Mouse (Mus musculus): Measurements from ENCODE around the gene Stk40. TPM values are rescaled to one million over a fixed set of nuclear protein-coding genes. Genes with fewer than 3 reads are reported as not detected.
A peak's percentile ranks its signal among the peaks of the same experiment; 100 is the strongest.

The Stk40 gene
- polyA plus RNA-seq, 1 experiment from 2014 or later, result 29.5 TPM

DNA sequence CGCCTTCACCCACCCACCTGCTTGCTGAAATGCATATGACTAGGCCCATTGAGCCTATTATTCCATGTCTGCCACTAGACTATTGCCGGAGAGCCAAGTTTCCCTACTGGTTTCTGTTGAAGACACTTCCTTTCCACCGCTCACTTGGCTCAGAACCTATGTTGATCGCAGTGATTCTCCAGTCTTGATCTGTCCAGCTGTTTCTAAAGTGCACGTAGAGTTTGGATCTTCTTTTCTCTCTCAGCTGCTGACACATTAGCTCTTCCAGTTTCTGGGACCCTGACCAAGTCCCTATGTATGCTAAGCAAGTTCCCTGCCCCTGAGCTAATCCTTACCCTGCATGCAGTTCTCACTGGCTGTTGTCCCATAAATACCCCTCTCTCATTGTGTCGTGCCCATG is 25.9 kb upstream of the Stk40 start:
- no peak overlapping the region for H3K9ac ChIP-seq (ENCODE audit: low read depth, low read length)
- WGBS, result 87% methylated on average over 6 of the region's 6 CpGs
- no peaks in the 10 kb centered on the region for H3K4me1 ChIP-seq (ENCODE audit: control insufficient read depth, insufficient read depth, low read depth, low read length)
- no peak overlapping the region for H3K4me3 ChIP-seq (ENCODE audit: low read length)
- no peaks in the 10 kb centered on the region for H3K27me3 ChIP-seq (replicated peaks; ENCODE audit: control insufficient read depth, insufficient read depth, low read length)
- no peaks in the 10 kb centered on the region for H3K9me3 ChIP-seq (ENCODE audit: control insufficient read depth, low read length)
- H3K27ac ChIP-seq (ENCODE audit: low read depth, low read length), result no peak overlapping the region
- ATAC-seq, result no peak
- no peak overlapping the region for H3K4me2 ChIP-seq (ENCODE audit: low read length)
- H3K36me3 ChIP-seq (ENCODE audit: control insufficient read depth, insufficient read depth, low read length), result peaks cover 13% of the 10 kb centered on the region; the same call in 1 of the 2 replicates

GRCm38 (mm10) chr4:126079266-126079665 is 24.5 kb upstream of the Stk40 start:
- no peak overlapping the region for H3K4me2 ChIP-seq (ENCODE audit: low read length)
- H3K27ac ChIP-seq (ENCODE audit: low read depth, low read length), result no peak overlapping the region
- peaks cover 9% of the 10 kb centered on the region for H3K36me3 ChIP-seq (ENCODE audit: control insufficient read depth, insufficient read depth, low read length)
- no peak for ATAC-seq
- H3K4me3 ChIP-seq (ENCODE audit: low read length), result no peak overlapping the region
- no peak overlapping the region for H3K9ac ChIP-seq (ENCODE audit: low read depth, low read length)
- no peaks in the 10 kb centered on the region for H3K27me3 ChIP-seq (replicated peaks; ENCODE audit: control insufficient read depth, insufficient read depth, low read length)
- 88% methylated on average over 4 of the region's 4 CpGs for WGBS
- no peaks in the 10 kb centered on the region for H3K4me1 ChIP-seq (ENCODE audit: control insufficient read depth, insufficient read depth, low read depth, low read length)
- no peaks in the 10 kb centered on the region for H3K9me3 ChIP-seq (ENCODE audit: control insufficient read depth, low read length)

DNA sequence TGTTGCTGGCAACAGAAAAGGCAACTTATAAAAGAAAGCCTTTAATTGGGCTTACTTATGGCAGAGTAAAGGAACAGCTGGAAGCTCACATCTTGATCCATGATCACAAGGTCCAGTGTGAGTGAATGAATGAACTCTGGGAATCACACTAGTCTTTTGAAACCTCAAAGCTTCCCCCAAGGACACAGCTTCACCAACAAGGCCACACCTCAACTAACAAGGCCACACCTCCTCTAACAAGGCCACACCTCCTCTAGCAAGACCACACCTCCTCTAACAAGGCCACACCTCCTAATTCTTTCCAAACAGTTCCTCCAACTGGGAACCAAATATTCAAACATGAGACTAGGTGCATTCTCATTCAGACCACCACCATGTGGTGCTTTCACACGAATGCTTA is 22.2 kb upstream of the Stk40 start:
- H3K4me2 ChIP-seq (ENCODE audit: low read length), result no peak overlapping the region
- H3K4me3 ChIP-seq (ENCODE audit: low read length), result no peak overlapping the region
- H3K9ac ChIP-seq (ENCODE audit: low read depth, low read length), result no peak overlapping the region
- H3K9me3 ChIP-seq (ENCODE audit: control insufficient read depth, low read length), result no peaks in the 10 kb centered on the region
- H3K36me3 ChIP-seq (ENCODE audit: control insufficient read depth, insufficient read depth, low read length), result peaks cover 4% of the 10 kb centered on the region
- H3K27ac ChIP-seq (ENCODE audit: low read depth, low read length), result no peak overlapping the region
- H3K4me1 ChIP-seq (ENCODE audit: control insufficient read depth, insufficient read depth, low read depth, low read length), result no peaks in the 10 kb centered on the region
- ATAC-seq, result no peak
- WGBS, result 94% methylated on average over 1 of the region's 1 CpGs
- no peaks in the 10 kb centered on the region for H3K27me3 ChIP-seq (replicated peaks; ENCODE audit: control insufficient read depth, insufficient read depth, low read length)

GRCm38 (mm10) chr4:126083021-126083420 is 20.7 kb upstream of the Stk40 start:
- no peaks in the 10 kb centered on the region for H3K4me1 ChIP-seq (ENCODE audit: control insufficient read depth, insufficient read depth, low read depth, low read length)
- no peak for ATAC-seq
- H3K4me2 ChIP-seq (ENCODE audit: low read length), result no peak overlapping the region
- H3K4me3 ChIP-seq (ENCODE audit: low read length), result no peak overlapping the region
- no peak overlapping the region for H3K9ac ChIP-seq (ENCODE audit: low read depth, low read length)
- H3K27me3 ChIP-seq (replicated peaks; ENCODE audit: control insufficient read depth, insufficient read depth, low read length), result no peaks in the 10 kb centered on the region
- no peak overlapping the region for H3K27ac ChIP-seq (ENCODE audit: low read depth, low read length)
- H3K36me3 ChIP-seq (ENCODE audit: control insufficient read depth, insufficient read depth, low read length), result peaks cover 4% of the 10 kb centered on the region
- 95% methylated on average over 9 of the region's 9 CpGs for WGBS
- H3K9me3 ChIP-seq (ENCODE audit: control insufficient read depth, low read length), result no peaks in the 10 kb centered on the region

DNA sequence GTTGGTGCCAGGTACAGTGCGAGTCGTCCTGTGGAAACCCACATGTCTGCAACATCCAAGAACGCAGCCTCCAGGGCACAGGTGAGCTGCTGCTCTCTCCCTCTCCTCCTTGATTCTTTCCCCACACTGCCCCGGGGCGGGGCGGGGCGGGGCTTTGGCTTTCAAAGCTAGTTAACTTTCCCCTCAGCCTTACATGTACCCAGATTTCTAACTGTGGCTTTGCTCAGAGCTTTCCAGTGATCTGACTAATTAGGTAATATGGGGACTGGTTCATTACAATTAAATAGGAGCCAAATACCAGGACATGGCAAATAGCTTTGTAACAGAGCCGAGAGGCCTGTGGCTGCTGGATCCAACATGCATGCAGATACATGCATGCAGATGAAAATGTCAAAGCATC is 19.4 kb upstream of the Stk40 start:
- Histone ChIP-seq H3K4me2 (ENCODE audit: low read length) (no peak overlapping the region), H3K9me3 (ENCODE audit: control insufficient read depth, low read length) (no peaks in the 10 kb centered on the region), H3K27me3 (replicated peaks; ENCODE audit: control insufficient read depth, insufficient read depth, low read length) (no peaks in the 10 kb centered on the region), H3K4me1 (ENCODE audit: control insufficient read depth, insufficient read depth, low read depth, low read length) (no peaks in the 10 kb centered on the region), H3K9ac (ENCODE audit: low read depth, low read length) (no peak overlapping the region), H3K4me3 (ENCODE audit: low read length) (no peak overlapping the region), H3K36me3 (ENCODE audit: control insufficient read depth, insufficient read depth, low read length) (peaks cover 4% of the 10 kb centered on the region), H3K27ac (ENCODE audit: low read depth, low read length) (no peak overlapping the region)
- ATAC-seq, result no peak
- WGBS, result 75% methylated on average over 8 of the region's 8 CpGs

DNA sequence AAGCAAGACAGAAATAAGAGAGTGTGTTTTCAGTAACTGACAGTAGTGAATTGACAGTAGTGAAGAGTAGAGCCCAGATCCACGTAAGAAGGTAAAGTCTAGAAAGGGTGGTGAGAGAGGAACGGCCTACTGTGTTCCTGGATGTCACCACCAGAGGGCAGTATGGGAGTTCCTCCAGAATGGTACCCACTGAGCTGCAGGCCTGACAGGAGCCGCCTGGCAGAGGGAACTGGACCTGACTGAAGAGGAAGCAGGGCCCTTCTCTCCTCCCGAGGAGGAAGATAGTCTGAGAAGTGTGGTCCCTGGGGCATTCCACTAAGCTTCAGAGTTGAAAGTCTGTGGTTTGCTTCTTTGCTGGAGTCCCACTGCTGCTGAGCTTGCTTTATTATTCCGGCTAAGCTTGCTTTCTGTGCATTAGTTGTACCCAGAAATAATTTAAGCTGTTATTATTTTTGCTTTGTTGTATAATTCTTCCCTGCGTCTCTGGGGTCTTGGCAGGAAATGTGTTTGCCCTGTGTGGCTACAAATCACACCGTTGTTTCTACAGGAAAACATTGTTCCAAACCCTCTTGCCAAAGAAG is 17.7 kb upstream of the Stk40 start:
- Histone ChIP-seq H3K4me2 (ENCODE audit: low read length) (no peak overlapping the region), H3K27ac (ENCODE audit: low read depth, low read length) (no peak overlapping the region), H3K9me3 (ENCODE audit: control insufficient read depth, low read length) (no peaks in the 10 kb centered on the region), H3K36me3 (ENCODE audit: control insufficient read depth, insufficient read depth, low read length) (peaks cover 4% of the 10 kb centered on the region), H3K4me3 (ENCODE audit: low read length) (no peak overlapping the region), H3K9ac (ENCODE audit: low read depth, low read length) (no peak overlapping the region), H3K4me1 (ENCODE audit: control insufficient read depth, insufficient read depth, low read depth, low read length) (no peaks in the 10 kb centered on the region), H3K27me3 (replicated peaks; ENCODE audit: control insufficient read depth, insufficient read depth, low read length) (no peaks in the 10 kb centered on the region)
- peak; percentile 88 for ATAC-seq
- WGBS, result 26% methylated on average over 7 of the region's 7 CpGs

GRCm38 (mm10) chr4:126090101-126090847 is 13.5 kb upstream of the Stk40 start:
- Histone ChIP-seq H3K27ac (ENCODE audit: low read depth, low read length) (no peak overlapping the region), H3K4me3 (ENCODE audit: low read length) (no peak overlapping the region), H3K9me3 (ENCODE audit: control insufficient read depth, low read length) (no peaks in the 10 kb centered on the region), H3K27me3 (replicated peaks; ENCODE audit: control insufficient read depth, insufficient read depth, low read length) (no peaks in the 10 kb centered on the region), H3K36me3 (ENCODE audit: control insufficient read depth, insufficient read depth, low read length) (no peaks in the 10 kb centered on the region), H3K4me2 (ENCODE audit: low read length) (no peak overlapping the region), H3K4me1 (ENCODE audit: control insufficient read depth, insufficient read depth, low read depth, low read length) (no peaks in the 10 kb centered on the region), H3K9ac (ENCODE audit: low read depth, low read length) (no peak overlapping the region)
- 81% methylated on average over 7 of the region's 7 CpGs for WGBS
- no peak for ATAC-seq

- no peak for ATAC-seq
- Histone ChIP-seq H3K4me2 (ENCODE audit: low read length) (no peak overlapping the region), H3K9me3 (ENCODE audit: control insufficient read depth, low read length) (no peaks in the 10 kb centered on the region), H3K27me3 (replicated peaks; ENCODE audit: control insufficient read depth, insufficient read depth, low read length) (no peaks in the 10 kb centered on the region), H3K9ac (ENCODE audit: low read depth, low read length) (no peak overlapping the region), H3K4me3 (ENCODE audit: low read length) (no peak overlapping the region), H3K36me3 (ENCODE audit: control insufficient read depth, insufficient read depth, low read length) (no peaks in the 10 kb centered on the region), H3K27ac (ENCODE audit: low read depth, low read length) (no peak overlapping the region), H3K4me1 (ENCODE audit: control insufficient read depth, insufficient read depth, low read depth, low read length) (no peaks in the 10 kb centered on the region)
- WGBS, result 81% methylated on average over 4 of the region's 4 CpGs
Observed at GRCm38 (mm10) chr4:126090848-126091124, 13.0 kb upstream of the Stk40 start.

- WGBS, result 81% methylated on average over 8 of the region's 8 CpGs
- H3K4me2 ChIP-seq (ENCODE audit: low read length), result no peak overlapping the region
Observed at GRCm38 (mm10) chr4:126091873-126092272, 11.9 kb upstream of the Stk40 start.

More at GRCm38 (mm10) chr4:126091873-126092272, 11.9 kb upstream of the Stk40 start:
- no peaks in the 10 kb centered on the region for H3K36me3 ChIP-seq (ENCODE audit: control insufficient read depth, insufficient read depth, low read length)
- no peaks in the 10 kb centered on the region for H3K9me3 ChIP-seq (ENCODE audit: control insufficient read depth, low read length)
- ATAC-seq, result no peak
- no peak overlapping the region for H3K9ac ChIP-seq (ENCODE audit: low read depth, low read length)
- H3K4me3 ChIP-seq (ENCODE audit: low read length), result no peak overlapping the region
- H3K4me1 ChIP-seq (ENCODE audit: control insufficient read depth, insufficient read depth, low read depth, low read length), result no peaks in the 10 kb centered on the region; the same call in 1 of the 2 replicates
- no peaks in the 10 kb centered on the region for H3K27me3 ChIP-seq (replicated peaks; ENCODE audit: control insufficient read depth, insufficient read depth, low read length)
- H3K27ac ChIP-seq (ENCODE audit: low read depth, low read length), result no peak overlapping the region

Data from hindbrain, embryonic 16.5 days (tissue).